Mouse (Mus musculus) granulocyte monocyte progenitor cell, adult 5-6 weeks (primary cell): ENCODE measurements around the gene Mark2. TPM values are rescaled to one million over a fixed set of nuclear protein-coding genes. Genes with fewer than 3 reads are reported as not detected.

Experiments used
- ATAC-seq: replicated peaks from 2 replicates; pipeline ENCODE4 v1.8.0; 2016; ENCODE audit warnings: mild to moderate bottlenecking, moderate TSS enrichment, inconsistent platforms; ENCODE audit not compliant: poor library complexity, severe bottlenecking
- total RNA-seq, 2 experiments: library from RNA; stranded (forward) in 1 of 2; stranded (reverse) in 1 of 2; fragments of 200-712, 200-1000 nt in 1 of 2; fragments of >200 nt in 1 of 2; fragmentation: Nextera tagmentation in 1 of 2; gene quantifications; 2 replicates each; pipeline ENCODE4 v1.2.3; 2014 to 2017

Gene Mark2
- total RNA-seq, 2 experiments from 2014 or later = 21.2 to 48.7 TPM

GRCm38 (mm10) chr19:7268722-7269090 lies 73.0 kb downstream of the Mark2 start:
- ATAC-seq = peak; percentile 53

GRCm38 (mm10) chr19:7267781-7268721 lies 73.6 kb downstream of the Mark2 start:
- peak; percentile 46 for ATAC-seq

GRCm38 (mm10) chr19:7267091-7267741 lies 74.4 kb downstream of the Mark2 start, which contains the start of gene Rcor2:
Gene Rcor2, plus strand, starts transcription at chr19:7267325.
- ATAC-seq = peak; percentile 42

- no peak for ATAC-seq
These were observed 75.2 kb downstream of the Mark2 start for GRCm38 (mm10) chr19:7266421-7266831.

GRCm38 (mm10) chr19:7265478-7266191 lies 76.0 kb downstream of the Mark2 start:
- ATAC-seq = no peak

GRCm38 (mm10) chr19:7264766-7265331 lies 76.8 kb downstream of the Mark2 start:
- ATAC-seq = no peak

GRCm38 (mm10) chr19:7264088-7264765 lies 77.4 kb downstream of the Mark2 start:
- ATAC-seq = peak; percentile 45

- ATAC-seq = no peak
These were observed 79.1 kb downstream of the Mark2 start for GRCm38 (mm10) chr19:7262592-7262991.

GRCm38 (mm10) chr19:7261964-7262363 lies 79.7 kb downstream of the Mark2 start:
- ATAC-seq = no peak

- ATAC-seq = no peak
These were observed 80.2 kb downstream of the Mark2 start for GRCm38 (mm10) chr19:7261476-7261875.

- ATAC-seq = no peak
These were observed 83.8 kb downstream of the Mark2 start for GRCm38 (mm10) chr19:7257881-7258280.

GRCm38 (mm10) chr19:7246021-7246420 lies 95.6 kb downstream of the Mark2 start:
- ATAC-seq = no peak

- ATAC-seq = peak; percentile 94
These were observed 100.6 kb downstream of the Mark2 start, which contains the start of gene Naa40 for GRCm38 (mm10) chr19:7240782-7241690. Gene Naa40, minus strand, starts transcription at chr19:7241183.

- no peak for ATAC-seq
These were observed 101.4 kb downstream of the Mark2 start for GRCm38 (mm10) chr19:7240291-7240690.

GRCm38 (mm10) chr19:7239574-7239973 lies 102.1 kb downstream of the Mark2 start:
- no peak for ATAC-seq

- no peak for ATAC-seq
These were observed 104.9 kb downstream of the Mark2 start for GRCm38 (mm10) chr19:7236742-7237141.

- ATAC-seq = no peak
These were observed 105.6 kb downstream of the Mark2 start for GRCm38 (mm10) chr19:7236011-7236410.

- ATAC-seq = no peak
These were observed 106.2 kb downstream of the Mark2 start for GRCm38 (mm10) chr19:7235461-7235860.
